8 mouse cellular contexts compared by ENCODE assay signal in the genomic region with DNA sequence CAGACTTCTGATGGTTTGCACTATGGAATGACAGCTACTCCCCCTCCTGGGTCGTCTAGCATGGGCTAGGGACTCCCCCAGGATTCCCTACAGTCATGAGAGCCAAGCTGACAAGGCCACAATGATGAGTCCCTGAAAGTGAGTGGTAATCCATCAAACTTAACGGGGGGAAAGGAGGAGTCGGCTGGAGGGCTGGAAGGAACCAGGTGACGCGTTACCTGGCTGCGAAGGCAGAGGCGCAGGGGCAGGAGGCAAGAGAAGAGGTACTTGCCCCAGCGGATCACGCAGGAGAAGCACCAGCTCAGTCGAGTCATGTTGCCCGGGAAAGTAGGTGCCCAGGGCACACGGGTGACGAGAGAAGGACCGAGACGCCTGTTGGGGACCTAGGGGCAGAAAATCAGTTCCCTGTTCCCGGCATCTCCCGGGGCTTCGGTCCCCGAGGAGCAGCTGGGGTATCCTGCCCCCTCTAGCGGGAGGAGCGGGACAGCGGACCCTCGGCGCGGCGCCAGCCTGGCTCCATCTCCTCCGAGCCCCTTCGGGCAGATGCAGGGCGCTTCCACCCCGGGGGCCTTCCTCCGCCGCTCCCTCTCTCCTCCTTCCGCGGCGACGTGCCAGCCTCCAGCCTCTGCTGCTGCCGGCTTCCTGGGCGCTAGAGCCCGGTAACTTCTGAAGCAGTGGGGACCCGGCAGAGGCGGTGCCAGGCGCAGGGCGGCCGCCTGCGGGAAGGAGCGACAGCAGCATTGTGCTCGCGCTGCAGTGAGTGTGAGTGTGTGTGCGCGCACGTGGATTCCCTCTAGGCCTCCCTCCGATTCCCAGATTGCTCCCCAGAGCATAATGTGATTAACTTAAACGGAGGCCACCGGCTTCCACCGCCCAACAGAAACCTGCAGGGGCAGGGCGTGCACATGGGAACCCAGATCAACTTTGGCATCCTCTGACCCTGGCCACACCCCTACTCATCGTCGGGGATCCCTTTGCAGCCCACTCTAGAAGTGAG. TPM values are rescaled to one million over a fixed set of nuclear protein-coding genes. Genes with fewer than 3 reads are reported as not detected.
A peak's percentile ranks its signal among the peaks of the same experiment; 100 is the strongest.
DNase-seq lines count a peak whose midpoint lies in the region; ATAC-seq and TF ChIP-seq lines count a peak whose summit lies in the region.

No protein-coding gene starts in this region.

- 0 out of 2 replicates have a peak, but pooled peaks have one; percentile 9 for TF ChIP-seq POLR2A in limb, embryonic 14.5 days (IDR thresholded peaks at IDR 0.05; ENCODE audit: borderline replicate concordance, extremely low read depth, insufficient read depth, insufficient read length)

- H3K9me3 ChIP-seq in heart, embryonic 11.5 days (replicated peaks; ENCODE audit: control insufficient read depth, low read length), result no peaks in the 10 kb centered on the region
- no peaks in the 10 kb centered on the region for H3K9me3 ChIP-seq in embryonic facial prominence, embryonic 14.5 days (ENCODE audit: control insufficient read depth, low read length)
- H3K9me3 ChIP-seq in hindbrain, embryonic 13.5 days, result no peaks in the 10 kb centered on the region
- H3K9me3 ChIP-seq in limb, embryonic 14.5 days (ENCODE audit: control insufficient read depth, low read length), result no peaks in the 10 kb centered on the region
- no peaks in the 10 kb centered on the region for H3K9me3 ChIP-seq in midbrain, embryonic 16.5 days (replicated peaks; ENCODE audit: control insufficient read depth, low read length, poor library complexity, severe bottlenecking)

- H3K9ac ChIP-seq in heart, embryonic 11.5 days (ENCODE audit: low read depth, low read length), result peak overlapping the region; percentile 56
- H3K9ac ChIP-seq in embryonic facial prominence, embryonic 14.5 days (ENCODE audit: low read depth, low read length), result peak overlapping the region; percentile 71
- peak overlapping the region; percentile 79 for H3K9ac ChIP-seq in hindbrain, embryonic 13.5 days
- H3K9ac ChIP-seq in limb, embryonic 14.5 days (ENCODE audit: low read depth, low read length, severe bottlenecking), result peak overlapping the region; percentile 67
- peak overlapping the region; percentile 75 for H3K9ac ChIP-seq in midbrain, embryonic 16.5 days (ENCODE audit: low read depth, low read length)

- ATAC-seq in heart, embryonic 11.5 days (replicated peaks; ENCODE audit: insufficient number of reproducible peaks, low FRiP score, low TSS enrichment), result peak; percentile 45; the same call in 1 of the 2 replicates
- ATAC-seq in embryonic facial prominence, embryonic 14.5 days (ENCODE audit: low read depth), result peak; percentile 53; the same call in 1 of the 2 replicates
- ATAC-seq in hindbrain, embryonic 13.5 days (ENCODE audit: low FRiP score), result peak; percentile 64
- no peak for ATAC-seq in limb, embryonic 14.5 days (ENCODE audit: low FRiP score, low read depth)
- ATAC-seq in midbrain, embryonic 16.5 days, result peak; percentile 78

- H3K27me3 ChIP-seq in heart, embryonic 11.5 days (ENCODE audit: control insufficient read depth, insufficient read depth, low read length), result peaks cover 34% of the 10 kb centered on the region
- 0 out of 2 replicates have a peak, but pooled peaks cover 8% of the 10 kb centered on the region for H3K27me3 ChIP-seq in embryonic facial prominence, embryonic 14.5 days (replicated peaks; ENCODE audit: control insufficient read depth, insufficient read depth, low read length)
- peaks cover 49% of the 10 kb centered on the region for H3K27me3 ChIP-seq in hindbrain, embryonic 13.5 days
- H3K27me3 ChIP-seq in limb, embryonic 14.5 days (ENCODE audit: control insufficient read depth, insufficient read depth, low read length), result peaks cover 5% of the 10 kb centered on the region; the same call in 1 of the 2 replicates
- peaks cover 13% of the 10 kb centered on the region for H3K27me3 ChIP-seq in midbrain, embryonic 16.5 days (ENCODE audit: control insufficient read depth, insufficient read depth, low read depth, low read length)

- peaks cover 32% of the 10 kb centered on the region for H3K4me1 ChIP-seq in heart, embryonic 11.5 days (ENCODE audit: control insufficient read depth, insufficient read depth, low read length)
- H3K4me1 ChIP-seq in embryonic facial prominence, embryonic 14.5 days (ENCODE audit: control insufficient read depth, insufficient read depth, low read length), result peaks cover 47% of the 10 kb centered on the region
- peaks cover 70% of the 10 kb centered on the region for H3K4me1 ChIP-seq in hindbrain, embryonic 13.5 days (replicated peaks)
- peaks cover 41% of the 10 kb centered on the region for H3K4me1 ChIP-seq in limb, embryonic 14.5 days (ENCODE audit: control insufficient read depth, insufficient read depth, low read length)
- peaks cover 13% of the 10 kb centered on the region for H3K4me1 ChIP-seq in midbrain, embryonic 16.5 days (ENCODE audit: control insufficient read depth, insufficient read depth, low read length)

- WGBS in heart, embryonic 11.5 days (ENCODE audit: insufficient replicate concordance), result under 1% methylated on average over 58 of the region's 58 CpGs
- WGBS in embryonic facial prominence, embryonic 14.5 days, result under 1% methylated on average over 38 of the region's 58 CpGs
- WGBS in hindbrain, embryonic 13.5 days, result under 1% methylated on average over 58 of the region's 58 CpGs
- WGBS in limb, embryonic 14.5 days, result 2% methylated on average over 41 of the region's 58 CpGs
- under 1% methylated on average over 53 of the region's 58 CpGs for WGBS in midbrain, embryonic 16.5 days

- intact Hi-C loops in heart, postnatal 25 days (cut with DNase I), result no loop called here

- no peaks in the 10 kb centered on the region for H3K36me3 ChIP-seq in heart, embryonic 11.5 days (ENCODE audit: control insufficient read depth, insufficient read depth, low read length)
- H3K36me3 ChIP-seq in embryonic facial prominence, embryonic 14.5 days (ENCODE audit: control insufficient read depth, insufficient read depth, low read length), result no peaks in the 10 kb centered on the region
- no peaks in the 10 kb centered on the region for H3K36me3 ChIP-seq in hindbrain, embryonic 13.5 days
- no peaks in the 10 kb centered on the region for H3K36me3 ChIP-seq in limb, embryonic 14.5 days (ENCODE audit: control insufficient read depth, insufficient read depth, low read length)
- no peaks in the 10 kb centered on the region for H3K36me3 ChIP-seq in midbrain, embryonic 16.5 days (ENCODE audit: control insufficient read depth, insufficient read depth, low read length)

- H3K27ac ChIP-seq in heart, embryonic 11.5 days (ENCODE audit: low read depth, low read length), result no peak overlapping the region
- peak overlapping the region; percentile 67 for H3K27ac ChIP-seq in embryonic facial prominence, embryonic 14.5 days (replicated peaks; ENCODE audit: low read depth, low read length)
- peak overlapping the region; percentile 84 for H3K27ac ChIP-seq in hindbrain, embryonic 13.5 days
- peak overlapping the region; percentile 35 for H3K27ac ChIP-seq in limb, embryonic 14.5 days (replicated peaks; ENCODE audit: low read depth, low read length)
- H3K27ac ChIP-seq in midbrain, embryonic 16.5 days (ENCODE audit: low read length), result peak overlapping the region; percentile 67

- H3K4me3 ChIP-seq in heart, embryonic 11.5 days (ENCODE audit: low read depth, low read length), result peak overlapping the region; percentile 45
- peak overlapping the region; percentile 58 for H3K4me3 ChIP-seq in embryonic facial prominence, embryonic 14.5 days (ENCODE audit: low read depth, low read length)
- H3K4me3 ChIP-seq in hindbrain, embryonic 13.5 days, result peak overlapping the region; percentile 54
- H3K4me3 ChIP-seq in limb, embryonic 14.5 days (replicated peaks; ENCODE audit: low read length), result peak overlapping the region; percentile 53
- peak overlapping the region; percentile 53 for H3K4me3 ChIP-seq in midbrain, embryonic 16.5 days (ENCODE audit: low read depth, low read length)

- DNase-seq in heart, postnatal 25 days (ENCODE audit: low spot score), result no peak
- DNase-seq in NIH3T3 (ENCODE audit: low read depth), result peak; percentile 76
- DNase-seq in embryonic facial prominence, embryonic 14.5 days (ENCODE audit: low spot score), result peak; percentile 73
- DNase-seq in limb, embryonic 14.5 days (ENCODE audit: low spot score), result peak; percentile 35
- no peak for DNase-seq in c-Kit-positive CD71-positive TER-119-positive erythroid progenitor cells, embryonic 14.5 days (ENCODE audit: low spot score)

- peak overlapping the region; percentile 89 for H3K4me2 ChIP-seq in heart, embryonic 11.5 days
- peak overlapping the region; percentile 98 for H3K4me2 ChIP-seq in embryonic facial prominence, embryonic 14.5 days (ENCODE audit: low read depth, low read length)
- peak overlapping the region; percentile 91 for H3K4me2 ChIP-seq in hindbrain, embryonic 13.5 days
- peak overlapping the region; percentile 96 for H3K4me2 ChIP-seq in limb, embryonic 14.5 days (replicated peaks; ENCODE audit: low read depth, low read length, severe bottlenecking)
- peak overlapping the region; percentile 83 for H3K4me2 ChIP-seq in midbrain, embryonic 16.5 days (ENCODE audit: low read length)

RNA-seq across cellular contexts. Expression of a gene that starts 25.9 kb away (rescaled TPM):
- polyA plus RNA-seq in heart, embryonic 11.5 days (2014; fragmentation: Nextera tagmentation; extraction: Ambion mirVana), result 71.9 and 75.6 TPM in 2 replicates
- 100 to 1,000 TPM; 679 to 701 TPM for total RNA-seq in heart, postnatal 25 days (2021)
- polyA plus RNA-seq in embryonic facial prominence, embryonic 14.5 days (2014; fragmentation: Nextera tagmentation; extraction: Ambion mirVana), result 51.5 and 58.5 TPM in 2 replicates
- 10.3 and 13.0 TPM in 2 replicates for polyA plus RNA-seq in hindbrain, embryonic 13.5 days (2015; fragmentation: Nextera tagmentation; extraction: Ambion mirVana)
- 38.0 and 67.2 TPM in 2 replicates for polyA plus RNA-seq in limb, embryonic 14.5 days (2012; rRNA removed)
- 51.3 and 55.9 TPM in 2 replicates for polyA plus RNA-seq in limb, embryonic 14.5 days (2014; fragmentation: Nextera tagmentation; extraction: Ambion mirVana)
- 8.2 and 11.8 TPM in 2 replicates for polyA plus RNA-seq in midbrain, embryonic 16.5 days (2015; fragmentation: Nextera tagmentation; extraction: Ambion mirVana)

RNA-seq across cellular contexts. Expression of a gene that starts 27.0 kb away (rescaled TPM):
- 0.21 and 0.39 TPM in 2 replicates for polyA plus RNA-seq in heart, embryonic 11.5 days (2014; fragmentation: Nextera tagmentation; extraction: Ambion mirVana)
- 1 to 10 TPM; 1.1 to 1.5 TPM for total RNA-seq in heart, postnatal 25 days (2021)
- polyA plus RNA-seq in embryonic facial prominence, embryonic 14.5 days (2014; fragmentation: Nextera tagmentation; extraction: Ambion mirVana), result 0.37 and 0.72 TPM in 2 replicates
- 0.57 and 0.60 TPM in 2 replicates for polyA plus RNA-seq in hindbrain, embryonic 13.5 days (2015; fragmentation: Nextera tagmentation; extraction: Ambion mirVana)
- 0.65 and 0.72 TPM in 2 replicates for polyA plus RNA-seq in limb, embryonic 14.5 days (2012; rRNA removed)
- 0.46 and 0.48 TPM in 2 replicates for polyA plus RNA-seq in limb, embryonic 14.5 days (2014; fragmentation: Nextera tagmentation; extraction: Ambion mirVana)
- 0.17 and 0.49 TPM in 2 replicates for polyA plus RNA-seq in midbrain, embryonic 16.5 days (2015; fragmentation: Nextera tagmentation; extraction: Ambion mirVana)

RNA-seq across cellular contexts. Expression of a gene that starts 55.5 kb away (rescaled TPM):
- polyA plus RNA-seq in heart, embryonic 11.5 days (2014; fragmentation: Nextera tagmentation; extraction: Ambion mirVana), result 0.07 TPM in 1 of 2 replicates, not detected in the other
- total RNA-seq in heart, postnatal 25 days (2021), result under 1 TPM; 0.10 to 0.11 TPM
- polyA plus RNA-seq in embryonic facial prominence, embryonic 14.5 days (2014; fragmentation: Nextera tagmentation; extraction: Ambion mirVana), result 0.10 and 0.11 TPM in 2 replicates
- polyA plus RNA-seq in hindbrain, embryonic 13.5 days (2015; fragmentation: Nextera tagmentation; extraction: Ambion mirVana), result 0.10 and 0.17 TPM in 2 replicates
- polyA plus RNA-seq in limb, embryonic 14.5 days (2012; rRNA removed), result 0.13 and 0.15 TPM in 2 replicates
- 0.06 TPM in 1 of 2 replicates, not detected in the other for polyA plus RNA-seq in limb, embryonic 14.5 days (2014; fragmentation: Nextera tagmentation; extraction: Ambion mirVana)
- polyA plus RNA-seq in midbrain, embryonic 16.5 days (2015; fragmentation: Nextera tagmentation; extraction: Ambion mirVana), result 0.08 and 0.09 TPM in 2 replicates

Comparison
In these comparisons a context has a peak if more than half of its experiments do, and no peak if none do; other contexts are left out.
1. DNase-seq: peak in NIH3T3 (single experiment), embryonic facial prominence, embryonic 14.5 days (single experiment) and limb, embryonic 14.5 days (single experiment); none in heart, postnatal 25 days (single experiment) and c-Kit-positive CD71-positive TER-119-positive erythroid progenitor cells, embryonic 14.5 days (single experiment).
2. Peak in every context shown above with its lines, with median percentiles within 50 percentile points of each other: H3K4me2 ChIP-seq, H3K4me3 ChIP-seq and H3K9ac ChIP-seq.